Mouse (Mus musculus): ENCODE measurements around the gene Gstp2. TPM values are rescaled to one million over a fixed set of nuclear protein-coding genes. Genes with fewer than 3 reads are reported as not detected.
"Not testable (repeated sequence)": the region's sequence is repeated elsewhere in the genome, so short reads cannot be mapped to it uniquely, and the experiment has no call there.

Gene Gstp2
- polyA plus RNA-seq, 1 experiment: not detected

DNA sequence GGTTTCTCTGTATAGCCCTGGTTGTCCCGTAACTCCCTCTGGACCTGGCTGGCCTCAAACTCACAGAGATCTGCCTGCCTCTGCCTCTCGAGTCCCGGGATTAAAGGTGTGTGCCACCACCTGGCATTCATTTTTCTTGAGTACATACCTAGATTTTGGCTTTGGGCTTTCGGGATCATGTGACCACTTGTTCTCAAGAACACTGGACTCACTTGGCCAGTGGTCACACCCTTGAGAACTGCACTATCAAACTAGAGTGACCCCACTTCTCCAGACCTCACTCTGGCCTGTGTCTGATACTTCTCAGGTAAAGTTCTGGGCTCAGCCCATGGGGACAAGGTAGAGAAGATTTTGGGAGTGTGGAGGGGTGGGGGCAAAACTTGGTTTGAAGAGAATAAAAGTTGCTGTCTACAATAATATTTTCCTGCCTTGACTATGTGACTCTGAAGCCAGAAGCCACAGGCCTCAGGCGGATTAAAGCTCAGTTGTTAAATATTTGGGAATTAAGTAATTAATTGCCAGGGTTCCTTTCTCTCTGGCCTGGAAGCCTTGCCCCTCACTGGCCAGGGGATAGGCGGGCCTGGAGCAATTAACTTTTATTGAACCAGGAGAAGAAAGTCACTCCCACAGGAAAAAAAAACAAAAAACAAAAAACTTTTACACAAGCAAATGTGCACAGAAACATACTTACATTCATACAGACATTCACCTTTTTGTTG lies 27.0 kb upstream of the Gstp2 start:
- TF ChIP-seq CTCF (IDR thresholded peaks at IDR 0.05; ENCODE audit: low read depth, low read length): no peak
- no peak for TF ChIP-seq POLR2A (IDR thresholded peaks at IDR 0.05; ENCODE audit: borderline replicate concordance, low read depth, low read length)
- Histone ChIP-seq H3K27ac (ENCODE audit: insufficient read depth, low read depth, low read length) (no peak overlapping the region), H3K4me1 (ENCODE audit: control insufficient read depth, insufficient read depth, low read length) (0 out of 2 replicates have a peak, but pooled peaks cover 6% of the 10 kb centered on the region)

DNA sequence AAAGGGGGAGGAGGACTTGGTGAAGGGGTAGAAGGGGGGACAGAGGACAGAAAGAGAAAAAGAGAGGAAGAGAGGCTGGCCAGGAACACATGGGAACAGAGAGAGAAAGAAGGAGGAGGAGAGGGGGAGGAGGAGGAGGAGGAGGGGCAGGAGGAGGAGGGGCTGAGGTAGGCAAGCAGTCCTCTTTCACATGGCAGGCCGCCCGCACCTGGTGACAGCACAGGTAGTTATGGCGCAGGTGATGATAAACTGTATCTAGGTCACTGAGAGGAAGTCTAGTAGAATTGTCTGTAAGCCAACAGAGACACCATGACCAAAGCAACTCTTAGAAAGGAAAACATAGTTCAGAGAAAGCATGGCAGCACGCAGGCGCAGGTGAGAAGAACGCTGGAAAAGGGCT lies 25.6 kb upstream of the Gstp2 start:
- Histone ChIP-seq H3K4me1 (ENCODE audit: control insufficient read depth, insufficient read depth, low read length) (0 out of 2 replicates have a peak, but pooled peaks cover 8% of the 10 kb centered on the region), H3K27ac (ENCODE audit: insufficient read depth, low read depth, low read length) (no peak overlapping the region), H3K4me3 (ENCODE audit: insufficient read depth, low read length) (no peak overlapping the region)
- TF ChIP-seq POLR2A (IDR thresholded peaks at IDR 0.05; ENCODE audit: borderline replicate concordance, low read depth, low read length): no peak

More for the DNA sequence above, 27.0 kb upstream of the Gstp2 start:
- H3K4me3 ChIP-seq (ENCODE audit: insufficient read depth, low read length): no peak overlapping the region

DNA sequence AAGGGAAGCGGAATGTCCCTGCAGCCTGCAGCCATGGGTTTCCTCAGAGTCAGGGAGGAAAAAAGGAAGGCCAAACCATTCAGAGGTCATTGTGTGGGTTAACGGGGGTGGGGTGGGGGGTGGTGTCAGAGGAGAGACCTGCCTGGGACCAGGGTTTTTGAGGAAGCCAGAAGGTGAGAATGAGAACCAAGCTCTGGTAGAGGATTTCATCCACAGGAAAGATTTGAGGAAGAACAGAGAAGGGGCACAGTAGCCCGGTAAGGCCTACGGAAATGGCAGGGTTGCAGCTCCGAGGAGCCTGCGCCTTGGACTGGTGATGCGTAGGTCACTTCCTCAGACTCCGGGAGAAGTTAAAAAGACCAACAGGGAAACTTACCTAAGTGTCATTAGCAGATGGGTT lies 24.9 kb upstream of the Gstp2 start:
- no peak for TF ChIP-seq CTCF (IDR thresholded peaks at IDR 0.05; ENCODE audit: low read depth, low read length)
- TF ChIP-seq POLR2A (IDR thresholded peaks at IDR 0.05; ENCODE audit: borderline replicate concordance, low read depth, low read length): no peak
- Histone ChIP-seq H3K4me3 (ENCODE audit: insufficient read depth, low read length) (no peak overlapping the region), H3K4me1 (ENCODE audit: control insufficient read depth, insufficient read depth, low read length) (0 out of 2 replicates have a peak, but pooled peaks cover 9% of the 10 kb centered on the region), H3K27ac (ENCODE audit: insufficient read depth, low read depth, low read length) (no peak overlapping the region)

DNA sequence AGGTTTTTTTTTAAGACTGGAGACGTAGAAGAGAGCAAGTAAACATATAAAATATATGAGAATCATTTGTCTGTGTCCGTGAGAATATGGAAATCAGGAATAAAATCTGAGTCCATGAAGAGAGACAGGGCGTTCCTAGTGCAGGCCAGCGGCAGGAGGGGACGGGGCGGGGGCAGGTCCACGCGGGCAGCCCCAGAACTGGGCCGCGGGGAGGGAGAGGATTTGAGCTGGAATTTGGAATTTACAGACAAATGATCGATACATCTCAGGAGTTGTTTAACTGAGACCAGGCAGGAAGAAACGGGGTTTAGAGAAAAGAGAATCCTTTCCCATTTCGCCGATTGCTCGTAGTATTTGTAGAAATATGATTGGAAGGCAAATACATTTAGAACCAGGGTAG lies 24.5 kb upstream of the Gstp2 start:
- no peak overlapping the region for H3K27ac ChIP-seq (ENCODE audit: insufficient read depth, low read depth, low read length)
- no peak overlapping the region for H3K4me3 ChIP-seq (ENCODE audit: insufficient read depth, low read length)
- 0 out of 2 replicates have a peak, but pooled peaks cover 9% of the 10 kb centered on the region for H3K4me1 ChIP-seq (ENCODE audit: control insufficient read depth, insufficient read depth, low read length)
- TF ChIP-seq CTCF (IDR thresholded peaks at IDR 0.05; ENCODE audit: low read depth, low read length) (no peak), POLR2A (IDR thresholded peaks at IDR 0.05; ENCODE audit: borderline replicate concordance, low read depth, low read length) (no peak)

DNA sequence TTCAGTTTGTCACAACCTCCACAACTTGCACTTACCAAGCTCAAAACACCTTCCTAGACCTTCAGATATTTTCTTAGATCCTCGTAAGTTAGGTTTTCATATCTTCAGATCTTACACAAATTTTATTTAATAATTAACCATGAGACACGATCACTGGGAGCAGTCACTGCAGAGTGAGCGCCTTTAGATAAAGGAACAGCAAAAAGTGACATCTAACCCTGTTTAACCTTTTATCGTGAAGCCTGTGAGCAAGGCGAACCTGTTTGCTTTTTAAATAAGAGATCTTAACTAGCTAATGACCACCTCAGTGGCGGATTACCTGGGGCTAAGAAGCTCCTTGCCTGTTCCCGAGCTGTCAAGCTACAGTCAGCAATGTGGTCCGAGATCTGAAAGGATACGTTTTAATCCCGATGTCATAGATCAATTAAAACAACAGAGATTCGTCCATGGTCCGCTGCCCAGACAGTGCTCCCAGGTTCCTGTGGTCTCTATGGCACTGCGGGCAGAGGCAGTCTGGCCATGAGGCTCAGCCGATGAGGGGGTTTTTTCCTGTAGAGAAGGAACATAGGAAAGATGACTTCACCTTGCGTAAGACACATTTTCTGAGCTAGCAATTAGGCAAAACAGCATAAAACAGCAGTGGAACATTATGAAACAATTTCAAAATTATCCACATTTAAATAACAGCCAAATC lies 23.0 kb upstream of the Gstp2 start:
- no peak overlapping the region for H3K4me3 ChIP-seq (ENCODE audit: insufficient read depth, low read length)
- TF ChIP-seq CTCF (IDR thresholded peaks at IDR 0.05; ENCODE audit: low read depth, low read length) (no peak), POLR2A (IDR thresholded peaks at IDR 0.05; ENCODE audit: borderline replicate concordance, low read depth, low read length) (no peak)
- H3K27ac ChIP-seq (ENCODE audit: insufficient read depth, low read depth, low read length): no peak overlapping the region
- 0 out of 2 replicates have a peak, but pooled peaks cover 9% of the 10 kb centered on the region for H3K4me1 ChIP-seq (ENCODE audit: control insufficient read depth, insufficient read depth, low read length)

DNA sequence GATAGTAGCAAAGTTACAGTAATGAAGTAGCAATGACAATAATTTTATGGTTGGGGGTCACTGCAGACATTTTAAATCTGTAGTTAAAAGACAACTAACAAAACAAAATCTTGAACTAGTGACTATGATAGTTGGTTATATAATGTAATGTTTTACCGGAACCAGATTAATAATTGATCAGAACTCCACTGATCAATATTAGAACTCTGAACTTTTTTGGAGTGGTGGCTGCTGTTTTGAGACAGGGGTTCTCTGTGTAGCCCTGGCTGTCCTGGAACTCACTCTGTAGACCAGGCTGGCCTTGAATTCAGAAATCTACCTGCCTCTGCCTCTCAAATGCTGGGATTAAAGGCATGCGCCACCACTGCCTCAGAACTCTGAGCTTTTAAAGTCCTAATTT lies 22.4 kb upstream of the Gstp2 start:
- not testable (repeated sequence) for H3K4me3 ChIP-seq (ENCODE audit: insufficient read depth, low read length); H3K4me1 ChIP-seq (ENCODE audit: control insufficient read depth, insufficient read depth, low read length); H3K27ac ChIP-seq (ENCODE audit: insufficient read depth, low read depth, low read length)

DNA sequence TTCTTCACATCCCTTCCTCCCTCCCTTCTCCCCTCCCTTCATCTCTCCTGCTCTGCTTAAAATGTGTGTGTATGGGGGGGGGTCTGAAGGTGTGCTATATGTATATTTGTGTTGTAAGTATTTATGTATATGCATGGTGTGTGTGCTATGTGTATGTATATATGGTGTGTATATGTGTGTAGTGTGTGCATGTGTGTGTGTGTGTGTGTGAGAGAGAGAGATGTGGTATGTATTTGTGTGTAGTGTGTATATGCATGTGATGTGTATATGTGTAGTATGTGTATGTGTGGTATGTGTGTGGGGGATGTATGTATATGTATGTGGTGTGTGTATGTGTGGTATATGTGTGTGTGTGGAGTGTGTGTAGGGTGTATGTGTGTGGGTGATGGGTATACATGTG lies 21.1 kb upstream of the Gstp2 start:
- H3K27ac ChIP-seq (ENCODE audit: insufficient read depth, low read depth, low read length): no peak overlapping the region
- 0 out of 2 replicates have a peak, but pooled peaks cover 9% of the 10 kb centered on the region for H3K4me1 ChIP-seq (ENCODE audit: control insufficient read depth, insufficient read depth, low read length)
- no peak for TF ChIP-seq POLR2A (IDR thresholded peaks at IDR 0.05; ENCODE audit: borderline replicate concordance, low read depth, low read length)
- no peak for TF ChIP-seq CTCF (IDR thresholded peaks at IDR 0.05; ENCODE audit: low read depth, low read length)
- no peak overlapping the region for H3K4me3 ChIP-seq (ENCODE audit: insufficient read depth, low read length)

DNA sequence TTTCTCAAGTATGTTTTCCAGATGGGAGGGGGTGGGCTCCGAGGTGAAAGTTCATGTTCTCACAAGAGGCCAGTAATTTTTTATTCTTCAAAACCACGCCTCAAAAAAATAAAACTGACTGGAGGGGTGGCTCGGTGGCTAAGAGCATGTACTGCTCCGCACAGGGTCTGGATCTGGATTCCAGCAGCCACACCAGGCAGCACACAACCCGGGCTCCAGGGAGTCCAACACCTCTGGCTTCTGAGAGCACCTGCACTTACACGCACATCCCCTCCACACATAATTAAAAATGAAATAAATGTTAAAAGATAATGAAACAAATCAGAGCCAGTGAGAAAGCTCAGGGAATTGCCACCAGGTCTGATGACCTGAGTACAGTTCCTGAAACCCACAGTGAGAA lies 20.5 kb upstream of the Gstp2 start:
- TF ChIP-seq CTCF (IDR thresholded peaks at IDR 0.05; ENCODE audit: low read depth, low read length): no peak
- TF ChIP-seq POLR2A (IDR thresholded peaks at IDR 0.05; ENCODE audit: borderline replicate concordance, low read depth, low read length): no peak
- Histone ChIP-seq H3K4me3 (ENCODE audit: insufficient read depth, low read length) (no peak overlapping the region), H3K27ac (ENCODE audit: insufficient read depth, low read depth, low read length) (peak overlapping the region; percentile 40; the same call in 1 of the 2 replicates), H3K4me1 (ENCODE audit: control insufficient read depth, insufficient read depth, low read length) (peaks cover 9% of the 10 kb centered on the region; the same call in 1 of the 2 replicates)

DNA sequence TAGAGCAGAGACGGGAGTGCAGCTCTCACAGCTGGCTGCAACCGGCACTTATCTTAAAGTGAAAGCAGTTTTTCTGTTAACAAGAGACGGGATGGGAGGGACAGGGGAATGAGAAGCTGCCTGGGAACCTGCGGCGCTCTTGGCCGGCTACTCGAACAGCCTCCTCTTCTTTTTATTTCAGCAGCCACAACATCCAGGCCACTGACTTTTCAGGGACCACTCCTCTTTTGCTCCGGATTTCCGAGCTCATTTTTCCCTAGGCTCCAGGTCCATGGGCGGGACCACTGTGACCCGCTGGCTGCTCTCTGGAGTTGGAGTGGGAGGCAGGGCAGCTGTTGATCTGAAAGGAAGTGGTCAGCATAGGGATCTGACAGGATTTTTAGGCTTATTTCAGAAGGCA lies 18.7 kb upstream of the Gstp2 start:
- H3K4me1 ChIP-seq (ENCODE audit: control insufficient read depth, insufficient read depth, low read length); H3K27ac ChIP-seq (ENCODE audit: insufficient read depth, low read depth, low read length); H3K4me3 ChIP-seq (ENCODE audit: insufficient read depth, low read length): not testable (repeated sequence)

DNA sequence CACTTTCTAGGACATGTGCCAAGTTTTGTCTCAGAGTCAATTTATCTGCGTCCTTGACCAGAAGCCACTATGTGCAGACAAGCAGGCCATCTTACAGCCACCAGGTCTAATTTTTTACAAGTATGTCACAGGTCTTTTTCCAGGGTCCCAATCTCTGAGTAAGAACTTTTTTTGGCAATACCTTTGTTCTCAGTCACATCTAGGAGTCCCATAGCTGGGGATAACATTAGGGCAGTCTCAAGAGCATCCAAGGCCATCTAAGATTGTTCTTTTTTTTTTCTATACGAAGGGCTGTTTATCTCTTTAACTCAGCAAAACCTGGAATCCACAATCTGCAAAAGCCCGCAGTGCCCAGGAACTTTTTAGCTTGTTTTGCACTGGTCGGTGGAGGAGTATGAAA lies 17.5 kb upstream of the Gstp2 start:
- H3K27ac ChIP-seq (ENCODE audit: insufficient read depth, low read depth, low read length); H3K4me3 ChIP-seq (ENCODE audit: insufficient read depth, low read length); H3K4me1 ChIP-seq (ENCODE audit: control insufficient read depth, insufficient read depth, low read length): not testable (repeated sequence)

All from bone marrow macrophage, adult 2 months (primary cell).